Mouse (Mus musculus) cortical plate, adult 2 months (tissue): ENCODE results near the gene Creb1.

Experiments used
- CTCF ChIP-seq: fragments of 200-500 bp; IDR thresholded peaks from 2 replicates; pipeline ENCODE4 v1.5.1; 2011; ENCODE audit warnings: mild to moderate bottlenecking, control low read depth, low read length; ENCODE audit not compliant: insufficient read depth; ENCODE audit errors: extremely low read depth
- POLR2A ChIP-seq: fragments of 200-500 bp; IDR thresholded peaks from 2 replicates; pipeline ENCODE4 v1.6.1; 2011; ENCODE audit warnings: mild to moderate bottlenecking, low read length, control low read depth; ENCODE audit not compliant: insufficient read depth; ENCODE audit errors: extremely low read depth

DNA sequence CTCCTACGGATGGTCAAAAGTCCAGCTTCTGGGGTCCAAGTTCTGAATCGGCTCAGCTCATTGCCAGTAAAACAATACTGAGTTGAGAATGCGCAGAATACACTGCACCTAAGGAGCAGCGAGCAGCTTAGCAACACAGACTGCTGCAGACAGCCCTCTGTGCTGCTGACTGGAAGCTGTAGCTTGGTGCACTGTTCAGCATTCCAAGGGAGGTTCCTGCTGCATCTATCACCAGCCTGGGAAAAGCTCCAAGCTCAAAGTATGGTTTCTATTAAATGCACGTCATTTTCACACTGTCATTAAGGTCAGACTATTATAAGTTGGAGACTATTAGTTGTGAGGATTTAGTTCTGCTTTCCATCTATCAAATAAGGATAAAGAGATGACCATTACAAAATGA is 88.7 kb downstream of the Creb1 start:
- TF ChIP-seq POLR2A (peak; percentile 58; the same call in 1 of the 2 replicates), CTCF (no peak)
